Mouse (Mus musculus) skeletal muscle tissue, adult 2 months (tissue): ENCODE measurements around the gene Rtp3.

Experiments
- DNase-seq: peaks from one replicate; pipeline ENCODE4 v3.0.0-alpha.2; 2012; ENCODE audit warnings: low read depth, low spot score

Rtp3 gene

DNA sequence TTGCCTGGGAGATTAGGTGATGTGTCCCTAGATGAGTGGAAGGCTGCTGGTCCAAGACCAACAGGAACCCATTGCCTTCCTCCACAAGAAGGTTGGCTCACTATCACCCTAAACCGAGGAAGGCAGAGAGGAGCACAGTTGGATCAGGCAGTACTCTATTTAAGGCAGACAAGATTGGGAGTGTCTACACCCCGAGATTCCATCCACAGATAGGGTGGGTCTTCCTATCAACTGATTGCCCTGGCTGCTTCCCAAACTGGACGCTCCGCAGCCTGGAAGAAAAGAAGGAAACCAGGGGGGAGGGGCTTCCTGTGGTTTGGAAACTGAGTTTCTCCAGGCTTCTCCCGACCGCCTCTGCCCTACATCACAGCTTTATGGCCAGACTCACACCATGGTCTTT, at the start of gene Rtp3:
TSS of gene Rtp3 (minus strand) at position 380 of the 400 bp plus-strand sequence.
- no peak for DNase-seq

GRCm38 (mm10) chr9:111039966-111040365, 49.6 kb upstream of the Rtp3 start:
- no peak for DNase-seq

GRCm38 (mm10) chr9:111033717-111034116, 43.3 kb upstream of the Rtp3 start:
- DNase-seq: no peak

- DNase-seq: no peak
Observed at GRCm38 (mm10) chr9:111026791-111027190, 36.4 kb upstream of the Rtp3 start.

DNA sequence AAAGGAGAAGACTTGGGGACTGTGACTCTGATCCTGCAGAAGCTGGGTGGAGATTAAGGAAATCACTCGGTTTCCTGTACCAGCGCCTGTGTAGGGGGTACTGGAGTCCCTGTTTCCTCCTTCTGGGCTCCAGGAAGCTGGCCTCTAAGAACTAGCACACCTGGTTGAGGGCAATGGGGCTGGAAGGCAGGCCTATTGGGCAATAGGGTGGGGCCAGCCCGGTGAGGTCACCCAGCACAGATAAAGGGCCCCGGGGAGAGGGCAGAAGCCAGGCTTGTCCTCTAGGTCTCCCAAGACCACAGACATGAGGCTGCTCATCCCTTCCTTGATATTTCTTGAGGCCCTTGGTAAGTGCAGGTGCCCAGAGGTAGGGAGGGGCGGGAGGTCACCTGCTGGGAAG, 28.6 kb upstream of the Rtp3 start, which contains the start of gene Ltf:
TSS of gene Ltf (plus strand) at position 250 of the 400 bp plus-strand sequence.
- no peak for DNase-seq

DNA sequence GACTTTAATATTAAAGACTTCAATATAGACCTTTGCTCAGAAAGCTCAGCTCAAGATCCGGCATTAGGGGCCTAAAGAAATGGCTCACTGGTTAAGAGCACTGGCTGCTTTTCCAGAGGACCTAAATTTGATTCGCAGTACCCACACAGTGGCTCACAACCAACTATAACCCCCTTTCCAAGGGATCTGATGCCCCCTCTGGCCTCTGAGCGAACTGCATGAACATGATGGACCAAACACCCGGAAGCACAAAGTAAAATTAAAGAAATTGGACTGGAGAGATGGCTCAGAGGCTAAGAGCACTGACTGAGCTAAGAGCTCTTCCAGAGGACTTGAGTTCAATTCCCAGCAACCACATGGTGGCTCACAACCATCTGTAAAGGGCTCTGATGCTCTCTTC, 25.3 kb upstream of the Rtp3 start:
- DNase-seq: no peak

GRCm38 (mm10) chr9:111012041-111012440, 21.7 kb upstream of the Rtp3 start:
- no peak for DNase-seq

DNA sequence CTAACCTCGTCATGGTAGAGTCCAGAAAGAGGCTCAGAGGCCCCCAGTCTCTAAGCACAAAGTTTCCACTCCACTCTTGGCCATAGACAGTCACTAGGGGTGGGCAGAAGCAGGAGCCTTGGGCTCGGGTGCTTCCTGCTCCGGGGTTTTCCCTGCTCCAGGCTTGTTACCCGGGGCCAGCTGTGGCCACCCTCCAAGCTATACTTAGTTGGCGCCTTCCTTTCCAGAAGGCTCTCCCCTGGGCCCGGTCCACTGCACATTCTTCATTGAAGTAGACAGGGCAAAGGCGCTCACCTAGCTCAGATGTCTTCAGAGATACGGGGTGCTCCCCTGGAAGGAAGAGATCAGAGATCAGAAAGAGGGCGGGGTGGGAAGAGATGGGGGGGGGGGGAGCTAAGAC, 21.2 kb upstream of the Rtp3 start:
- no peak for DNase-seq

DNA sequence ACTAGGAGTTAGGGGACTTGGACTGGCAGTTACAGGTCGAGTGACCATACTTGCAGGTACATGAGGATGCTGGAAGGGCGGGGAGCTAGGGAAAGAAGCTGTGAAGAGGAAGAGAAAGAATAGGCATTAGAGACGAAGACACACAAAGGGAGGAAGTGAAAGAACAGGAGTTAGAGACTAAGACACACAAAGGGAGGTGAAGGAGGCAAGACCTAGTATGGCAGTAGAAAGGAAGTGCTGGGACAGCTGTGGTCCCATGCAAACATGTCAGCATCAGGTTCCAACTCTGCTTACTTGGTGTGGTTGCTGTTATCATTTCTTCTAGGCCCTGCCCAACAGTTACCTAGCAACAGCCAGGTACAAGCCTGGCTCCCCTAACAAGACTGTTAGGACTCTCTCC, 19.4 kb upstream of the Rtp3 start:
- DNase-seq: no peak

DNA sequence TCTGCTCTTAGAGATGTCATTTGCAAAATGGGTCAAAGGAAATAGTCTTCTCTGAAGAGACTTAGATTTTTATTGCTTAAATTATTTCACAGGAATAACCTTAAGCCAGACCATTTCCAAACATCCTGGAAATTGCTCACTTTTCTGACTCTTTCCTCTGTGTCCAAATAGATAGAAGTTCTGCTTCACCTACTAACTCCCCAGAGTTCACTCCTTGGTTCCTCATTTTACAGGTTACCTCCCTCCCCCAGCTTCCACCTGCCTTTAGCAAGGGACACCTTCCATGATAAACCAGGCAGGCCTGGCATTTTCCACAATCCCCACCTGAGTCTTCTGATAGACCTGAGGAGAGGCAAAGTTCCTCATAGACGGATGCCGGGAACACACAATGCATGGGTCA, 16.2 kb upstream of the Rtp3 start:
- no peak for DNase-seq

DNA sequence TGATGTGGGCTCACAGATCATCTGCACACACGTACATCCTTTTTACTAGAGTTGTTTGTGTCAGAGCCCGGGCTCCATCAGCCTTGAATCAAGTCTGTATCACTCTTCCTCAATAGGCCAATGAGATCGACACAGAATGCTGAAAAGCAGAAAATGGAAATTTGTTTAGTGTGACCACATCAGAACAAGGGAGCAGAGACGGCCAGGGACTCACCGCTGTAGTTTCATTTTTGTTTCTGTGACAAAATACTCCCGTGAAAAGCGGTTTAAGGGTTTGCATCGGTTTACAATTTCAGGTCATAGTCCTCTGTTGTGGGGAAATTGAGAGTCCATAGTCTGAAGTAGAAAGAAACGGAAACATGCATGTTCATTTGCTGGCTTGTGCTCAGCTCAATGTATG, 12.9 kb upstream of the Rtp3 start:
- no peak for DNase-seq

DNA sequence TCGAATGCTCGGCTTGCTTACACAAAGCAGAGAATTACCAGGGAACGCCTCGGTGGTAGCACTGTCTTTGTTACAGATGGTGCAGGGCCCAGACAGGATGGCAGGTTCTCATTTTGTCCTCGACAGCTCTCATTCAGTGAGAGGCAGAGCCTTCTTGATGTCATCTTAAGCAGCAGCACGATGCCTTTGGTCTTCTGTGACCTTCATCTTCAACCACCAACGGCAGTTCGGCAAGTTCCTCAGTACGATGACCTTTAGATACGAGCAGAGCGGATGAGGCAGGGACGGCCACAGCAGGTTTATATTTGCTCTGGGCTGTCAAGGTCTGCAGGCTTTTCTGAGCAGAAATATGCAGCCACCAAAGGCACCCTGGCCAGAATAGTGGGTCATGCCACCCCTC, 11.2 kb upstream of the Rtp3 start:
- DNase-seq: no peak

DNA sequence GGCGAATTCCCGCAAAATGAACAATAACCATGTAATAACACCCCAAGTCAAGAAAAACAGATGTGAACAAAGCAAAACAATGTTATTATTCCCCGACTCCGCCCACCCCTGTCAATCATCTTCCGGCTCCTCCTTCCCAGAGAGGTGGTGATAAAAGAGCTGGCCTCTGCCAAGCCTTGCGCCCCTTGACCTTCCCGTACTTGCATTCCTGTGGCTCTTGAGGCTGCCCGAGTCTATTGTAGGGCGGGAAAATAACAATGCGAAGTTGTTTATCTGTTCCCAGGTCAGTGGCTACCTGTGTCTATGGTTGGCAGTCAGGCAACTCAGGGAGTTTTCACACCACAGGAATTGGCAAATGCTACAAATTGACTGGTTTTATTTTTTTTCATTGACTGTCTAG, 9.5 kb upstream of the Rtp3 start:
- no peak for DNase-seq

- no peak for DNase-seq
Observed at GRCm38 (mm10) chr9:110999056-110999455, 8.7 kb upstream of the Rtp3 start.

DNA sequence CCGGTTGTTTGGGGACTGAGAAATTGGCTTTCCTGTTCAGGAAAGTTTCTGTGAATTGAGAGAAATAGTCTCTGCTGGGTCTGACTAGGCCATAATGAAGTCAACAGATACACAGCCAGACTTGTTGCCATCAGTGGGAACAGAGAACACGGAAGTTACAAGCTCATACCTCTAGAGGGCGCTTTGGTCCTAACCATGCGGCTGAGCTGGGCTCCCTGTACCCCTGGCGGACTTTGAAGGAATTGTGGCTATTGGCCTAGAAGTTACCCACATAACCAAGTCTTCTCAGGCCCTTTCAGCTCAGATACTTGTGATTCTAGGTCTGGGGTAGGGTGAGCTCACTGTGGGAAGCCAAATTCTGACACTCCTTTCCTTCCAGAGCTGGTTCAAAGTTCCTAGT, 6.9 kb upstream of the Rtp3 start:
- peak; percentile 86 for DNase-seq

DNA sequence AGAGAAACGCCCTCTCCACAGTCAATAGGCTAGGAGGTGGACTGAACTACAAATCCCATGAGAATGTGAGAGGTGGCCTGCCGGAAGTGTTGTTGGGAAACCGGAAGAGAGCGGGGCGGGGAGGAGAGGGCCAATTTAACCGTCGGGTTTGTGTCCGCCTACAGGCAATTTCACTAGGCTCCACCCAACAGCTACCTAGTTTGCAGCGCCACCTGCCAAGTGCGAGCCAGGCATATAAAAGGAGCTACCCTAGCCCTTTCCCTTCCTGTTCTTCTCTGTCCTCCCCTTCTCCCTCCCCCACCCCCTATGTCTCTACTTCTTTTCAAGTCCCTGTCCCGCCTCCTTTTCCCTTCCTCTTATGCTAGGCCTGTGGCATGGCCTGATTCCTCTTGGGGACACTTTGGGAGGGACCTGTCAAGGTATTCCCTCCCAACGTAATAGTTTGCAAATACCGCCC, 4.4 kb upstream of the Rtp3 start:
- DNase-seq: peak; percentile 84

GRCm38 (mm10) chr9:110993281-110993709, 2.9 kb upstream of the Rtp3 start:
- no peak for DNase-seq

GRCm38 (mm10) chr9:110989543-110989942, 840 bp downstream of the Rtp3 start:
- DNase-seq: no peak

DNA sequence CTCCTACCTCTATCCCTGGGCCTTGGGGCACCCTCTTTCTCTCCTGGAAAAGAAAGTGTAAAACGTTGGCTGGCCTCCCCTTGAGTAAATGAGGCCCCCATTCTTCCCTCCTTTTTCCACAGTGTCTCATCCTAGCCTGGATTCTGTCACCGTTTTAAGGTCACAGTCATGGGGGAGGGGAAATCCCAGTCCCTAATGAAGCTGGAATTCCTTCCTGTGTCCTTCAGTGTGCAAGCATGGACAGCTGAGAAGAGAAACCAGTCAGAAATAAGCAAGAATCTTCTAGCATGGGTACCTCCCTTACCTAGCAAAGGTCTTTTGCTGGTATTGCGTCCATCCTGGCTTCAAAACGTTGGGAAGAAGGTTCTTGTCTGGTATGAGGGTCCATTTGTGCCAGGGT, 1.2 kb downstream of the Rtp3 start:
- no peak for DNase-seq

- no peak for DNase-seq
Observed at GRCm38 (mm10) chr9:110988078-110988477, 2.3 kb downstream of the Rtp3 start.

- no peak for DNase-seq
Observed at GRCm38 (mm10) chr9:110987331-110987730, 3.1 kb downstream of the Rtp3 start.

GRCm38 (mm10) chr9:110985951-110986350, 4.4 kb downstream of the Rtp3 start:
- DNase-seq: no peak

DNA sequence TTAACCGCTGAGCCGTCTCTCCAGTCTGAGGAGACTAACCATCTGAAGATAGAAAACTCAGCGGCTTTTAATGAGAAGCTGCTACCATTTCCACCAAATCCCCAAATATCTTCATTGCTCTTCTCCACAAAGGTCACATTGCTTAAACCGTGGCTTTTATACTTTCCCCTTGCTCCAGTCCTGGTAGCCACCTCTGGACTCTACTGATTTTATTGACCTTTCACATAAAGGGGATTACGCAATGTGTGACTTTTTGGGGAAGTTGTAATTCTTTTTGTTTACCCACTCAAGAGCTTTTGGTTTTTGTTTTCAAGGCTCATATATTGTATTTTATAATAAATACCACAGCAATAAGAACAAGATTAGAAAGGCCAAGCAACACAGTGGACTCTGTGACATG, 4.8 kb downstream of the Rtp3 start:
- DNase-seq: no peak

- DNase-seq: no peak
Observed at GRCm38 (mm10) chr9:110984096-110984495, 6.3 kb downstream of the Rtp3 start.
